Mouse (Mus musculus) testis, adult 2 months (tissue): ENCODE data around the gene Nfib.

Source experiments
- CTCF ChIP-seq: fragments of 200-500 bp; IDR thresholded peaks from 2 replicates; pipeline ENCODE4 v1.5.1; 2012; ENCODE audit warnings: low read depth, mild to moderate bottlenecking, inconsistent platforms, low read length, moderate library complexity; ENCODE audit not compliant: control insufficient read depth, insufficient read depth, insufficient replicate concordance
- POLR2A ChIP-seq: fragments of 200-500 bp; IDR thresholded peaks from 2 replicates; pipeline ENCODE4 v1.6.1; 2012; ENCODE audit warnings: low read depth, mild to moderate bottlenecking, inconsistent platforms, low read length, moderate library complexity; ENCODE audit not compliant: control insufficient read depth

GRCm38 (mm10) chr4:82548247-82548646, 157.3 kb downstream of the Nfib start:
- no peak for TF ChIP-seq CTCF
- TF ChIP-seq POLR2A = no peak
